Mouse (Mus musculus) adrenal gland, postnatal 10 days (tissue): ENCODE measurements at regions not wholly inside any gene's neighbourhood (a gene's known extent, or its start where the extent isn't known, plus 50 kb on each side); places are given as distances from the start of the nearest gene placed in this dataset.

Source experiments
- DNase-seq: peaks from one replicate; pipeline ENCODE4 v3.0.0; 2021; ENCODE audit warnings: mixed read lengths

- DNase-seq: no peak
Measured at GRCm38 (mm10) chr12:49449396-49449795, 64.4 kb downstream of the Gm43517 start.

GRCm38 (mm10) chr12:49468059-49468458 is 83.1 kb downstream of the Gm43517 start:
- no peak for DNase-seq

- DNase-seq: peak; percentile 0
Measured at GRCm38 (mm10) chr12:49473371-49473770, 88.4 kb downstream of the Gm43517 start.

GRCm38 (mm10) chr12:49480656-49481055 is 95.7 kb downstream of the Gm43517 start:
- no peak for DNase-seq

GRCm38 (mm10) chr12:49481151-49481550 is 96.2 kb downstream of the Gm43517 start:
- no peak for DNase-seq

- DNase-seq: no peak
Measured at GRCm38 (mm10) chr12:49482367-49482766, 97.4 kb downstream of the Gm43517 start.

GRCm38 (mm10) chr12:49484070-49484770 is 99.2 kb downstream of the Gm43517 start:
- no peak for DNase-seq

- DNase-seq: no peak
Measured at GRCm38 (mm10) chr12:49513131-49513530, 128.2 kb downstream of the Gm43517 start.

- DNase-seq: no peak
Measured at GRCm38 (mm10) chr12:49514616-49515015, 129.6 kb downstream of the Gm43517 start.
